Mouse (Mus musculus): ENCODE data around the gene Mlst8. TPM values are rescaled to one million over a fixed set of nuclear protein-coding genes. Genes with fewer than 3 reads are reported as not detected.

Gene Mlst8
- polyA plus RNA-seq, 1 experiment from 2014 or later: 33.8 TPM

DNA sequence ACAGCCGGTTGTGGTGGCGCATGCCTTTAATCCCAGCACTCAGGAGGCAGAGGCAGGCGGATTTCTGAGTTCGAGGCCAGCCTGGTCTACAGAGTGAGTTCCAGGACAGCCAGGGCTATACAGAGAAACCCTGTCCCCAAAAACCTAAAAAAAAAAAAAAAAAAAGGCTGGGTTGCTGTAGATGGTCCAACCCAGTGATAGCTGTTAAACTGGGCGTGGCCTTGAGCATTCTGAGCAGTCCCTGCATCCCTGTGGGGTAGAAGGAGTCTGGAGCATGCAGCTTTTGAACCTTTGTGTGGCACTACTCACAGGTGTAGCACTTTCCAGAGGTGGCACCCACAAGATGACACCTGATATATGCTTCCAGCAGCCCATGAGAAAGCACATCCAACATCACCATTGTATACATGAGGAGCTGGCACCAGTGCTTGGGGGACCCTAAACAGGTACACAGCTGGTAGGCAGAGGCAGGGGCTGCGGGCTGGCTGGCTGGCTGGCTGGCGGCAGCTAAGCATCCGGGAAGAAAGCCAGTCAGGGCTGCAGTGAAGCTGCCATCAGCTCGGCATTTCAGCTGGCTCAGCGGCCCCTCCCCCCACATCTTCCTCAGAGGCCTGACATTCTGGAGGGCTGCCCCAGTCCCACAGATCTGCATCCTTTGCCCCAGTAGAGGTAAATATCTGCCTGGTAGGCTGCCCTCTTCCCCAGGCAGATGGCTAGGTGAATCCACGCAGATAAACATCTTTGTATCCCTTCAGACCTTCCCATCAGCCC lies 6.4 kb upstream of the Mlst8 start:
- H3K27me3 ChIP-seq (replicated peaks): no peaks in the 10 kb centered on the region
- no peaks in the 10 kb centered on the region for H3K9me3 ChIP-seq
- ATAC-seq (ENCODE audit: low FRiP score, low read depth): no peak
- H3K36me3 ChIP-seq: no peaks in the 10 kb centered on the region
- H3K4me2 ChIP-seq (replicated peaks): peak overlapping the region; percentile 25; the same call in 1 of the 2 replicates
- H3K9ac ChIP-seq: peak overlapping the region; percentile 21; the same call in 1 of the 2 replicates
- H3K4me1 ChIP-seq: peaks cover 29% of the 10 kb centered on the region
- WGBS: 45% methylated on average over 11 of the region's 11 CpGs
- H3K27ac ChIP-seq: peak overlapping the region; percentile 17; the same call in 1 of the 2 replicates
- no peak overlapping the region for H3K4me3 ChIP-seq

DNA sequence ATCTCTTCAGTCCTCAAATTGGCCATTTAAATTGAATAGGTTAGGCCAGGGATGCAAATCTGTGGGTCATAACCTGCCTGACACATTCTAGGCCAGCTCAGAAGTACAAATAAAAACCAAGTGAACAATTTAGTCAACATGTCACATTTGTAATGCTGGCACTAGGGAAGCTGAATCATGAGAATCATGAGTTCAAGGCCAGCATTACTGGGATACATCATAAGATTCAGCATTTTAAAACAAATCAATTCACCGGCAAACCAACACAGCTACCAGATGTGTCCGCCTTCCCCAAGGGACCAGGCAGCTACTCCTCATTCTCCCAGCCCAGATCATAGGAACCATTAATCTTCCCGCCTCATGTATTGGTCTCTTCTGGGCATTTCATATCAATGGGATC lies 4.6 kb upstream of the Mlst8 start:
- H3K36me3 ChIP-seq: no peaks in the 10 kb centered on the region
- no peaks in the 10 kb centered on the region for H3K9me3 ChIP-seq
- no peak overlapping the region for H3K9ac ChIP-seq
- no peaks in the 10 kb centered on the region for H3K27me3 ChIP-seq (replicated peaks)
- ATAC-seq (ENCODE audit: low FRiP score, low read depth): no peak
- H3K27ac ChIP-seq: no peak overlapping the region
- peaks cover 20% of the 10 kb centered on the region for H3K4me1 ChIP-seq
- H3K4me3 ChIP-seq: no peak overlapping the region
- no peak overlapping the region for H3K4me2 ChIP-seq (replicated peaks)
- WGBS: 72% methylated on average over 3 of the region's 3 CpGs

GRCm38 (mm10) chr17:24481027-24481815 lies 2.3 kb upstream of the Mlst8 start:
- 95% methylated on average over 20 of the region's 20 CpGs for WGBS
- Histone ChIP-seq H3K9me3 (no peaks in the 10 kb centered on the region), H3K4me2 (replicated peaks) (no peak overlapping the region), H3K27me3 (replicated peaks) (no peaks in the 10 kb centered on the region), H3K36me3 (peaks cover 11% of the 10 kb centered on the region), H3K4me1 (peaks cover 19% of the 10 kb centered on the region), H3K9ac (no peak overlapping the region), H3K4me3 (no peak overlapping the region), H3K27ac (no peak overlapping the region)
- no peak for ATAC-seq (ENCODE audit: low FRiP score, low read depth)

- Histone ChIP-seq H3K4me3 (no peak overlapping the region), H3K27ac (no peak overlapping the region), H3K36me3 (peaks cover 20% of the 10 kb centered on the region), H3K4me1 (peaks cover 14% of the 10 kb centered on the region), H3K9me3 (no peaks in the 10 kb centered on the region), H3K4me2 (replicated peaks) (no peak overlapping the region), H3K27me3 (replicated peaks) (no peaks in the 10 kb centered on the region), H3K9ac (no peak overlapping the region)
- ATAC-seq (ENCODE audit: low FRiP score, low read depth): no peak
- 52% methylated on average over 3 of the region's 3 CpGs for WGBS
These were observed 1.4 kb upstream of the Mlst8 start for GRCm38 (mm10) chr17:24480201-24480826.

DNA sequence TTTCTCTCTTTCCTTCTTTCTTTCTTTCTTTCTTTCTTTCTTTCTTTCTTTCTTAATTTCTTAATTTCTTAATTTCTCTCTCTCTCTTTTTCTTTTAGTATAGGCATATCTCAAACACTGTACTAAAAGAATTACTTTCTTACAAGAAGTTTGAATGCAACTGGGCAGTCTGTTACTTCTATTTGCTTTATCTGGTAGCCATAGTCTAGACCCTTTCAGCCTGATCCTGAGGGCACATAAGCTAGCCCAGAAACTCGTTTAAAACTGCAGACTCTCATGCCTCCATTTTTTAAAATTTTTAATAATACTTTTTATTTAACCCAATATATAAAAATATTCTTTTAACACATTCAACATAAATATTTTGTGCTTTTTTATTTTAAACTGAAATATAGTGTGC lies 553 bp upstream of the Mlst8 start:
- H3K9ac ChIP-seq: no peak overlapping the region
- ATAC-seq (ENCODE audit: low FRiP score, low read depth): no peak
- 28% methylated on average over 1 of the region's 1 CpGs for WGBS
- no peak overlapping the region for H3K4me3 ChIP-seq
- peak overlapping the region; percentile 62 for H3K4me2 ChIP-seq (replicated peaks)
- no peaks in the 10 kb centered on the region for H3K9me3 ChIP-seq
- H3K36me3 ChIP-seq: peaks cover 28% of the 10 kb centered on the region
- H3K27ac ChIP-seq: no peak overlapping the region
- H3K27me3 ChIP-seq (replicated peaks): no peaks in the 10 kb centered on the region
- H3K4me1 ChIP-seq: peaks cover 12% of the 10 kb centered on the region

DNA sequence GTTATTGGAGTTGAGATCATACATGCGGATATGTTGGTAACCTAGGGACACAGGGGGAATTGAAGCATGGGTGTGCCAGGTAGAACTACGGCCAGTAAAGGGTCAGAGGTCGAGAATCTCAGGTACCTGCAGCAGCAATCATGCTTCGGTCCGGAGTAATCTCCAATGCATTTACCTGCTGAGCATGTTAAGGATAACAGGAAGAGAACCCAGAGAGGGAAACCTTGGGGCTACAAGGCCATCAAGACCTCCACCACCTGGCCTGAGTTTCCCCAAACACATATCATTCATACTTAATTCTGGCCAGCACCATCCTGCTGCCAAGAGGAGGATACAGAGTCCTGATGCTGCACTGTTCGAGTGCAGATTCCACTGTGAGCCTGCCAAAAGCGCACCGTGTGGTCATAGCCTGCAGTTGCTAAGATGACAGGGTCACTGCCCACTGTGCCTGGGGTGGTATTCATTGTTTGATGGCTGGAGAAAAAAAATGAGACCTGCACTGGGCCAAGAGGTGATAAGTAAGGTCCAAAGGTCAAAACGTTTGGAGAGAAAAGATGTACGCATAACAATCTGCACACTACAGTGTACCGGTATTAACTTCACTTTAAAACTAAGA lies 785 bp downstream of the Mlst8 start:
- peaks cover 38% of the 10 kb centered on the region for H3K36me3 ChIP-seq
- H3K27me3 ChIP-seq (replicated peaks): no peaks in the 10 kb centered on the region
- peak; percentile 49 for ATAC-seq (ENCODE audit: low FRiP score, low read depth)
- peak overlapping the region; percentile 74 for H3K9ac ChIP-seq
- no peak overlapping the region for H3K27ac ChIP-seq
- H3K4me1 ChIP-seq: peaks cover 24% of the 10 kb centered on the region
- WGBS: 56% methylated on average over 11 of the region's 11 CpGs
- H3K4me3 ChIP-seq: peak overlapping the region; percentile 68
- H3K9me3 ChIP-seq: no peaks in the 10 kb centered on the region
- H3K4me2 ChIP-seq (replicated peaks): peak overlapping the region; percentile 62

DNA sequence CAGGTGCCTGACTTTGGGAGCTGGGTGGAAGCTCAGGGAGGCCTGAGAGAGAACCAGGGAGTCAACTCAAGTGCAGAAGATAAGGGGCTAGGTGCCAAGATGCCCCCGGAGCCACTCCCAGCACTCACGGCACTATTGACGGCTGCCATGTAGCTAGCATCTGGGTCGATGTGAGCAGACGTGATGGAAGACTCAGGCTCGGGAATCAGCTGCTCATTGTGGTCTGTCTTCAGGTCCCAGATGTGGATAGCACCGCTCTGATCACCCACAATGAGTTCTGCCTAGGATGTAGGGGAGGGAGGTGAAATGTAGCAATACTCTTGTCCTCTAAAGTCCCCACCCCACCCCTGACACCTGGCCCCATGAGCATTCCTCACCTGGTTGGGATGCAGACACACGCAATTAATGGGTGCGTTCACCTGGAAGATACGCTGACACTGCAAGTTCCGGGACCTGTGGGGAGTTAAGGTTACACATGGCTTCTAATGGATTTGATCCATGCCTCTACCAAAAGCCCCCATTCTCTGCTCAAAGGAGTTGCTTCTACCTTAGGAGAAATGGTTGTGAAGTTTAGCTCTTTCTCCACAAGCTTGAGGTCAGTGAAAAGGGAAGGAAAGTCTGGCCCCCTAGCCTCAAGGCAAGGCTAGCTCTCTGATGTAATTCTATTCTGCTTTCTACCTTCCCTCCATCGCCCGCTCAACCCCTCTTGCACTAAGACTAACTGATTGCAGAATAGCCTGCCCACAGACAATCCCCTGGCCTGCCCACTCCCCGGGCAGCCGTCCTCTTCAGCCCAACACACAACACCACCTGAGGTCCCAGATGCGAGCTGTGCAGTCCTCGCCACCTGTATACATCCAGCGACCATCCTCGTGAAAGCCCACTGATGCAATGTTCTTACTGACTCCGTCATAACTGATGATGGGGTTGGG lies 1.6 kb downstream of the Mlst8 start:
- peak overlapping the region; percentile 74 for H3K9ac ChIP-seq
- no peak overlapping the region for H3K4me3 ChIP-seq
- no peaks in the 10 kb centered on the region for H3K9me3 ChIP-seq
- 95% methylated on average over 20 of the region's 20 CpGs for WGBS
- no peak for ATAC-seq (ENCODE audit: low FRiP score, low read depth)
- peaks cover 38% of the 10 kb centered on the region for H3K36me3 ChIP-seq
- H3K27me3 ChIP-seq (replicated peaks): no peaks in the 10 kb centered on the region
- peak overlapping the region; percentile 62 for H3K4me2 ChIP-seq (replicated peaks)
- peaks cover 32% of the 10 kb centered on the region for H3K4me1 ChIP-seq
- no peak overlapping the region for H3K27ac ChIP-seq

DNA sequence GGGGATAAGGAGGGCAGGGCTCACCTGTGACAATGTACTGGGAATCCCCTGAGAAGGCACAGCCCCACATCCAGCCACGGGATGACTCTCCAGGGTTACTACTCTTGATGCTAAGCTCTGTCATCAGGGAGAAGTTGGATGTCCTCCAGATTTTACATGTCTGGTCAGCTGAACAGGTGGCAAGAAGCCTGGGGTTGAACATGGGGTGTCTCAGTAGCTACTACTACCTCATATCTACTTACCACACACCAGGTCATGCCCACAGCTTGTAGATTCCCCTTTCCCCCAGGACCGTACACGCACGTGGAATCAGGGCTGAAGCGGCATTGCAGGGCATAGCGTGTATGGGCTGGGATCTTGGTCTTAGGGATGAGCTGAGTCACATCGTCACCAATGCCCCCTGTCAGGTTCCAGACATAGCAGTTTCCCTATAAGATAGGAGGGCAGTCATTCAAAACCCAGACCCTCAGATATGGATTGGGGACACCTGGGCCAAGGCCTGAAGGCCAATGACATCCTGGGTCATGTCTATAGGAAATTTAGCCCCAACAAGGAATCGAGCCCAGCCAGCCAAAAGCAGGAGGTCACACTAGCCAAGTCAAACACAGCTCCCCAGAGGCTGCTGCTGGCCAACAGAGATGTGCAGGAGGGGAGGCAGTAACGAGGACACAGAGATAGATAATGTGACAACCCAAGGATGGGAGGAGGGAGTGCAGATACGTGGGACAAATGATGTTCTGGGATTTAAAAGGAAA lies 2.7 kb downstream of the Mlst8 start:
- Histone ChIP-seq H3K4me3 (no peak overlapping the region), H3K9me3 (no peaks in the 10 kb centered on the region), H3K4me2 (replicated peaks) (no peak overlapping the region), H3K27me3 (replicated peaks) (no peaks in the 10 kb centered on the region), H3K36me3 (peaks cover 38% of the 10 kb centered on the region), H3K9ac (no peak overlapping the region), H3K4me1 (peaks cover 43% of the 10 kb centered on the region), H3K27ac (no peak overlapping the region)
- 96% methylated on average over 10 of the region's 10 CpGs for WGBS
- no peak for ATAC-seq (ENCODE audit: low FRiP score, low read depth)

GRCm38 (mm10) chr17:24475586-24475985 lies 3.3 kb downstream of the Mlst8 start:
- Histone ChIP-seq H3K4me1 (peaks cover 48% of the 10 kb centered on the region), H3K9me3 (no peaks in the 10 kb centered on the region), H3K4me2 (replicated peaks) (no peak overlapping the region), H3K27ac (no peak overlapping the region), H3K27me3 (replicated peaks) (no peaks in the 10 kb centered on the region), H3K36me3 (peaks cover 38% of the 10 kb centered on the region), H3K9ac (no peak overlapping the region), H3K4me3 (no peak overlapping the region)
- 90% methylated on average over 6 of the region's 6 CpGs for WGBS
- no peak for ATAC-seq (ENCODE audit: low FRiP score, low read depth)

DNA sequence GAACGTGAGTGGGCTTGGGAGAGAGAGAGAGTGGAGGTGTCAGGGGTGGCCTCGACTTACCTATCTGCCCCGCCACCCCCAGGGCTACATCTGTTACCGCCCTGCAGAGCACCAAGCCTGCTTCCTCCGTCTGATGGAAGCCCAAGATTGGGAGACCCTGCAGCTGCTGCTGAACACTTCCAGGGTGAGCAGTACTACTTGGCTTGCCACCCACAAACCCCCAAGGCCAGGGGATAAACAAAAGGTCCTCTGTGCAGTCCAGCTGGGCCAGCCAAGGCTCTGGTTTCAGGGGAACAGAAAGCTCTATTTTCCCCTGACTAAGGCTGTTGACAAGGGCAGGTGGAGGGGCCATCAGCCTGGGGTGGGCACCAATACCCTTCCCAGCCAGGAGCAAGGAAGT lies 4.3 kb downstream of the Mlst8 start:
- 77% methylated on average over 5 of the region's 5 CpGs for WGBS
- no peak overlapping the region for H3K4me3 ChIP-seq
- ATAC-seq (ENCODE audit: low FRiP score, low read depth): no peak
- no peak overlapping the region for H3K27ac ChIP-seq
- H3K9ac ChIP-seq: no peak overlapping the region
- peaks cover 45% of the 10 kb centered on the region for H3K4me1 ChIP-seq
- no peaks in the 10 kb centered on the region for H3K9me3 ChIP-seq
- H3K36me3 ChIP-seq: peaks cover 38% of the 10 kb centered on the region
- H3K27me3 ChIP-seq (replicated peaks): no peaks in the 10 kb centered on the region
- no peak overlapping the region for H3K4me2 ChIP-seq (replicated peaks)
